Mouse (Mus musculus) kidney, adult 2 months (tissue): ENCODE results near the gene Tbxa2r. TPM values are rescaled to one million over a fixed set of nuclear protein-coding genes. Genes with fewer than 3 reads are reported as not detected.

ENCODE experiments used
- DNase-seq: peaks from one replicate; pipeline ENCODE4 v3.0.0; 2021
- H3K27ac ChIP-seq: fragments of 200-500 bp; 2 replicates; pipeline ENCODE4 v1.5.1; 2012; ENCODE audit warnings: low read depth, low read length, control low read depth, inconsistent platforms; ENCODE audit not compliant: insufficient read depth
- H3K27me3 ChIP-seq: fragments of 200-500 bp; replicated peaks from 2 replicates; pipeline ENCODE4 v1.6.1; 2012; ENCODE audit warnings: mild to moderate bottlenecking, moderate library complexity, low read length, inconsistent platforms; ENCODE audit not compliant: control insufficient read depth, insufficient read depth
- H3K36me3 ChIP-seq: fragments of 200-500 bp; 2 replicates; pipeline ENCODE4 v1.6.1; 2012; ENCODE audit warnings: mild to moderate bottlenecking, moderate library complexity, low read length, inconsistent platforms; ENCODE audit not compliant: control insufficient read depth, insufficient read depth
- H3K4me1 ChIP-seq: fragments of 200-500 bp; 2 replicates; pipeline ENCODE4 v1.6.1; 2011; ENCODE audit warnings: low read length; ENCODE audit not compliant: control insufficient read depth, insufficient read depth
- H3K4me3 ChIP-seq: fragments of 200-500 bp; 2 replicates; pipeline ENCODE4 v1.5.1; 2011; ENCODE audit warnings: mild to moderate bottlenecking, low read depth, low read length, control low read depth; ENCODE audit not compliant: insufficient read depth
- CTCF ChIP-seq: fragments of 200-500 bp; conservative IDR thresholded peaks from 2 replicates; pipeline ENCODE4 v1.5.1; 2011; ENCODE audit warnings: low read depth, mild to moderate bottlenecking, control low read depth, low read length, moderate library complexity, mixed read lengths; ENCODE audit not compliant: insufficient read depth, insufficient read length
- POLR2A ChIP-seq: fragments of 200-500 bp; IDR thresholded peaks from one replicate; pipeline ENCODE4 v1.6.1; 2011; ENCODE audit warnings: low read depth, low read length, control low read depth
- WGBS: fragments of 180-500 bp; shearing (Covaris S2); methylation state at CpG from one replicate; pipeline ENCODE4 v1.1.7; 2018; 5-methylcytosine and 5-hydroxymethylcytosine counted together
- polyA plus RNA-seq: library from polyadenylated mRNA; depleted of rRNA; stranded (reverse); fragments of >200 nt; gene quantifications from 2 replicates; pipeline ENCODE4 v1.2.3, GENCODE M21; 2012

Tbxa2r gene
- polyA plus RNA-seq, 1 experiment: 16.6 TPM

GRCm38 (mm10) chr10:81327959-81328358, 572 bp upstream of the Tbxa2r start:
- TF ChIP-seq POLR2A (no peak), CTCF (no peak)
- no peaks in the 10 kb centered on the region; the same call in 1 of the 2 replicates for H3K36me3 ChIP-seq
- peak overlapping the region; percentile 61 for H3K27ac ChIP-seq
- peak overlapping the region; percentile 39 for H3K4me3 ChIP-seq
- no peaks in the 10 kb centered on the region for H3K27me3 ChIP-seq
- DNase-seq: peak; percentile 74
- 30% methylated on average over 2 of the region's 2 CpGs for WGBS
- no peaks in the 10 kb centered on the region for H3K4me1 ChIP-seq

DNA sequence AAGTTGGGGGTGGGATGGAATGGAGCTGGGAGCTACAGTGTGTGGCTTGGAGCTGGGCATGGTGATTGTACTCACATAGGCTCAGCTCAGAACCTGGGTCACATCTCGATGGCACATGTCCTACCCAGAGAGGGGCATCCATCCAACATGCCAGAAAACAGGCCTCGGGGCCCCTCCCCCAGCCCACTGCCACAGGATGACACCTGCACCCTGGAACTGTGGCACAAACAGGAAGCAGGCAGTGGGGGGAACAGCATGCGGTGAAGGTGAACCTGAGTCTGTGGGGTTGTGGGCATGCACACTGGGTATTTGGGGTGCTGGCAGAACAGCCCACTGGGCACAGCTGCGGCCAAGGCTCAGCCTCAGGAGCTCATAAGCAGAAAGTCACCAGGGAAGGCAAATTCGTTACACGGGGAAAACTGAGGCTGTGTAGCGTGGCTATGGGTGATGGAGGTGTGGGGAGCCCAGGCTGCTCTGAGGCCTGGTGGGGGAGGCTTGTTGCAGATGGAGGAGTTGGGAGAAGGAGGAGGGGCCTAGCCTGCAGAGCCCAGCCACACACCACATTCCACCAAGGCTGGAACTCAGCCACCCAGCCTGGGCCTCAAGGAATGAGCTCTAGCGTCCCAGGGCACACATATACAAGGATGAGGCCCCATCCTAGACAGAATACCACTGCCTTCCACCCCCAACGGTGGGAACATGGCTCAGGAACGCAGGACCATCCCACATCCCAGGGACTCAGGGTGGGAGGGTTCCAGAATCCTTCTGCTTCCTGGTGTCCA, 854 bp downstream of the Tbxa2r start:
- DNase-seq: peak; percentile 31
- Histone ChIP-seq H3K27me3 (no peaks in the 10 kb centered on the region), H3K4me1 (no peaks in the 10 kb centered on the region), H3K4me3 (peak overlapping the region; percentile 39), H3K36me3 (no peaks in the 10 kb centered on the region; the same call in 1 of the 2 replicates), H3K27ac (peak overlapping the region; percentile 52)
- 47% methylated on average over 10 of the region's 10 CpGs for WGBS
- no peak for TF ChIP-seq POLR2A

- peak overlapping the region; percentile 52 for H3K27ac ChIP-seq
- DNase-seq: peak; percentile 72
- TF ChIP-seq CTCF: no peak
- no peak for TF ChIP-seq POLR2A
- 53% methylated on average over 4 of the region's 4 CpGs for WGBS
- no peaks in the 10 kb centered on the region for H3K27me3 ChIP-seq
- H3K4me1 ChIP-seq: no peaks in the 10 kb centered on the region
- H3K4me3 ChIP-seq: peak overlapping the region; percentile 39; the same call in 1 of the 2 replicates
- H3K36me3 ChIP-seq: no peaks in the 10 kb centered on the region; the same call in 1 of the 2 replicates
These were observed 1.5 kb downstream of the Tbxa2r start for GRCm38 (mm10) chr10:81330007-81330406.

GRCm38 (mm10) chr10:81332277-81332676, 3.7 kb downstream of the Tbxa2r start:
- no peak for DNase-seq
- no peaks in the 10 kb centered on the region for H3K27me3 ChIP-seq
- H3K4me3 ChIP-seq: no peak overlapping the region

DNA sequence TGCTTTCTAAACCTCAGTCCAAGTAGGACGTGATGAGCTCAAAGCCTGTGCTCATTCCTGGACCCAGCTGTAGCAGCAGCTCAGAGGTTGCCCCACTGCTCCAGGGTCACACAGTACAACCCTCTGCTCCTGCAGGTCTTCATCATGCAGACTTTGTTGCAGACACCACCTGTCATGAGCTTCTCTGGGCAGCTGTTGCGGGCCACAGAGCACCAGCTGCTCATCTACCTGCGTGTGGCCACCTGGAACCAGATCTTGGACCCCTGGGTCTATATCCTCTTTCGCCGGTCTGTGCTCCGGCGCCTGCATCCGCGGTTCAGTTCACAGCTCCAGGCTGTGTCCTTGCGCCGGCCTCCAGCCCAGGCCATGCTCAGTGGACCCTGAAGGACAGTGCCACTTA, 5.8 kb downstream of the Tbxa2r start:
- TF ChIP-seq POLR2A (no peak), CTCF (no peak)
- Histone ChIP-seq H3K36me3 (no peaks in the 10 kb centered on the region), H3K27me3 (no peaks in the 10 kb centered on the region), H3K4me3 (no peak overlapping the region), H3K4me1 (no peaks in the 10 kb centered on the region), H3K27ac (no peak overlapping the region)
- 39% methylated on average over 11 of the region's 11 CpGs for WGBS
- no peak for DNase-seq

More at GRCm38 (mm10) chr10:81332277-81332676, 3.7 kb downstream of the Tbxa2r start:
- 31% methylated on average over 29 of the region's 29 CpGs for WGBS
- Histone ChIP-seq H3K4me1 (no peaks in the 10 kb centered on the region), H3K27ac (no peak overlapping the region), H3K36me3 (no peaks in the 10 kb centered on the region)
- TF ChIP-seq CTCF: no peak
- TF ChIP-seq POLR2A: no peak

DNA sequence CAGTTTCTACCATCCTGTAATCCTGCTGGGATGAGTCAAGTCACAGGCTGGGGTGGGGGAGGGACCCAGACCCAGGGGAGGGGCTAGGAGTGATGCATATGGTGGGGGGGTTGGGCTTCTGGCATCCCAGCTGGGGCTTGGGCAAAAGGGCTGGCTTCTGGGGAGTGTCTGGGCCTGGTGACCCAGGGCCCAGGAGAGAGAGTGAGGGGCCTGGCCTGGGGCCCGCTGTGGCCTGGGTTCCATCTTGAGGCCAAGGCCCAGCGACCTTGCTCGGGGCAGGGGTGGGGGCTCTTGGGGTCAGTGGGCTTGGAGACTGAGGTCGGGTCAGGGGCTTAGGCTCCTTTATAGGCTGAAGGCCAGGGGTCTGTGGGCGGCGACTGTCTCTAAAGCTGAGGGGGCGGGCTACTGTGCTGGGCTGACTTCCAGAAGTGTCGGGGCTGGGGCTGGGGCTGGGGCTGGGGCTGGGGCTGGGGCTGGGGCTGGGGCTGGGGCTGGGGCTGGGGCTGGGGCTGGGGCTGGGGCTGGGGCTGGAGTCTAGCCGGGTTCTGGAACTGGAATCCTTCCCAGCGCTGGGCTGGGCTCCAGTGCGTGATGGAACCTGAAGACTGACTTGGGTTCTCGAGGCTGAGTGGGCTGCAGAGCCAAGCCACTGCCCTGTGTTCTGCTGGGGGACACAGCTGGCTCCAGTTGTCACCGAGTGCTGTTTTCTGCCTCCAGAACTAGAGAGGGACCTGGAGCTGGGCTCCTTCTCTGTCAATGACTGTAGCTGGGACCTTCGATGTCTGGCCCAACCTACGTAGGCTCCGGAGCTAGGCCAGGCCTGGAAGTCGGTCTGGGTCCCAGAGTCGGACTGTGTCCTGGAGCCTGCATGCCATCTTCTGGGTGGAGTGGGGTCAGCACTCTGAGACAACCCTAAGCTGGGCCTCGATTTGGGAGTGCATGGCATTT, 7.1 kb downstream of the Tbxa2r start:
- H3K27ac ChIP-seq: no peak overlapping the region
- 70% methylated on average over 19 of the region's 19 CpGs for WGBS
- H3K27me3 ChIP-seq: no peaks in the 10 kb centered on the region
- no peak for DNase-seq
- H3K4me3 ChIP-seq: no peak overlapping the region
- TF ChIP-seq CTCF: no peak
- no peaks in the 10 kb centered on the region for H3K36me3 ChIP-seq
- no peaks in the 10 kb centered on the region for H3K4me1 ChIP-seq

- WGBS: 90% methylated on average over 4 of the region's 4 CpGs
- Histone ChIP-seq H3K27me3 (no peaks in the 10 kb centered on the region), H3K27ac (no peak overlapping the region), H3K4me1 (no peaks in the 10 kb centered on the region), H3K4me3 (no peak overlapping the region), H3K36me3 (no peaks in the 10 kb centered on the region)
- TF ChIP-seq CTCF (no peak), POLR2A (no peak)
- no peak for DNase-seq
These were observed 8.0 kb downstream of the Tbxa2r start for GRCm38 (mm10) chr10:81336558-81336957.
